Mouse (Mus musculus) liver, adult 2 months (tissue): Measurements from ENCODE around the gene Zfp263.

Experiments
- CTCF ChIP-seq: fragments of 200-500 bp; IDR thresholded peaks from 2 replicates; pipeline ENCODE4 v1.5.1; 2011; ENCODE audit warnings: low read depth, low read length, control low read depth
- POLR2A ChIP-seq: fragments of 200-500 bp; IDR thresholded peaks from 2 replicates; pipeline ENCODE4 v1.6.1; 2011; ENCODE audit warnings: low read length, control low read depth; ENCODE audit not compliant: insufficient read depth; ENCODE audit errors: extremely low read depth

DNA sequence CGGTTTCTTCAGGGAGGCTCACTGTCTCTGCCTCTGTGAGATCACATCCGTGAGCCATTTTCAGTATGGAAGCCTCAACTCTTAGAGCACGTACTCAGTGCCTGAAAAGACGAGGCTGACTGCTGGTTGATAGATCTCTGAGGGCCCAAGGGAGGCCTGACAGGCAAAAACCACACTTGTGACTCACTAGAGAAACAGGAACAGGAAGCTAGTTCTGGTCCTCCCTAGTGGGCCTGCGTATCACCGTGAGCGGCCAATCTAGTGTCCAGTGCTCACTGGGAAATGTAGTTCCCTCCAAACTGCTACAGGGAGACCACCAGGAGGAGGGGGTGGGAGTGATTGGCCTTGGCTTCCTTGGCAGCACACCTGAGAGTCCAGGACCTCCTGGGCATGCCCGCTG lies 44.6 kb upstream of the Zfp263 start:
- TF ChIP-seq POLR2A (no peak), CTCF (no peak)
